ENCODE assay signal across 8 mouse cellular contexts in genomic region chr5:90383080-90383479, GRCm38 (mm10). TPM values are rescaled to one million over a fixed set of nuclear protein-coding genes. Genes with fewer than 3 reads are reported as not detected.
A peak's percentile ranks its signal among the peaks of the same experiment; 100 is the strongest.
DNase-seq lines count a peak whose midpoint lies in the region; ATAC-seq and TF ChIP-seq lines count a peak whose summit lies in the region.

No protein-coding gene starts in this region.

- no peak overlapping the region for H3K9ac ChIP-seq in midbrain, embryonic 16.5 days (ENCODE audit: low read depth, low read length)
- no peak overlapping the region for H3K9ac ChIP-seq in hindbrain, embryonic 16.5 days (ENCODE audit: low read depth, low read length)

- intact Hi-C loops in left cerebral cortex, adult 2 months (cut with DNase I): no loop called here
- intact Hi-C loops in left cerebral cortex, postnatal 4 days (cut with DNase I): no loop called here
- intact Hi-C loops in heart, postnatal 10 days (cut with DNase I): no loop called here

- no peak overlapping the region for H3K4me3 ChIP-seq in left cerebral cortex, adult 2 months
- H3K4me3 ChIP-seq in midbrain, embryonic 16.5 days (ENCODE audit: low read depth, low read length): no peak overlapping the region
- H3K4me3 ChIP-seq in hindbrain, embryonic 16.5 days (ENCODE audit: low read length): no peak overlapping the region

- H3K27ac ChIP-seq in left cerebral cortex, adult 2 months: no peak overlapping the region
- no peak overlapping the region for H3K27ac ChIP-seq in midbrain, embryonic 16.5 days (ENCODE audit: low read length)
- no peak overlapping the region for H3K27ac ChIP-seq in hindbrain, embryonic 16.5 days (ENCODE audit: low read depth, low read length)

- no peak for DNase-seq in left cerebral cortex, adult 2 months (ENCODE audit: extremely low spot score in 1 of 2, low spot score in 2 of 2)
- DNase-seq in left cerebral cortex, postnatal 4 days: no peak
- DNase-seq in T-cell, adult 2 months (ENCODE audit: low spot score): peak; percentile 38
- peak; percentile 54 to 61 for DNase-seq in kidney, postnatal 36 days
- peak; percentile 45 for DNase-seq in thymus, postnatal 0 days (ENCODE audit: low spot score)
- DNase-seq in heart, postnatal 10 days: no peak

- peak; percentile 41 for TF ChIP-seq CTCF in left cerebral cortex, adult 2 months (IDR thresholded peaks at IDR 0.05)

- H3K4me2 ChIP-seq in midbrain, embryonic 16.5 days (ENCODE audit: low read length): no peak overlapping the region
- H3K4me2 ChIP-seq in hindbrain, embryonic 16.5 days (ENCODE audit: low read length): no peak overlapping the region

- H3K9me3 ChIP-seq in midbrain, embryonic 16.5 days (replicated peaks; ENCODE audit: control insufficient read depth, low read length, poor library complexity, severe bottlenecking): no peaks in the 10 kb centered on the region
- no peaks in the 10 kb centered on the region for H3K9me3 ChIP-seq in hindbrain, embryonic 16.5 days (ENCODE audit: control insufficient read depth, low read length)

- 64% methylated on average over 1 of the region's 1 CpGs for WGBS in midbrain, embryonic 16.5 days
- 56% methylated on average over 1 of the region's 1 CpGs for WGBS in hindbrain, embryonic 16.5 days

- H3K4me1 ChIP-seq in midbrain, embryonic 16.5 days (ENCODE audit: control insufficient read depth, insufficient read depth, low read length): no peaks in the 10 kb centered on the region
- H3K4me1 ChIP-seq in hindbrain, embryonic 16.5 days (ENCODE audit: control insufficient read depth, insufficient read depth, low read depth, low read length): no peaks in the 10 kb centered on the region

- no peaks in the 10 kb centered on the region for H3K27me3 ChIP-seq in midbrain, embryonic 16.5 days (ENCODE audit: control insufficient read depth, insufficient read depth, low read depth, low read length)
- H3K27me3 ChIP-seq in hindbrain, embryonic 16.5 days (replicated peaks; ENCODE audit: control insufficient read depth, insufficient read depth, low read length): no peaks in the 10 kb centered on the region

- no peaks in the 10 kb centered on the region for H3K36me3 ChIP-seq in midbrain, embryonic 16.5 days (ENCODE audit: control insufficient read depth, insufficient read depth, low read length)
- H3K36me3 ChIP-seq in hindbrain, embryonic 16.5 days (ENCODE audit: control insufficient read depth, insufficient read depth, low read length): no peaks in the 10 kb centered on the region

- no peak for ATAC-seq in midbrain, embryonic 16.5 days
- ATAC-seq in hindbrain, embryonic 16.5 days: no peak

RNA-seq across cellular contexts. Expression of gene Gm9958, which starts 16.1 kb away (rescaled TPM):
- total RNA-seq in left cerebral cortex, adult 2 months (2021): 1 to 10 TPM; 1.1 to 1.6 TPM
- total RNA-seq in left cerebral cortex, postnatal 4 days (2021): 1 to 10 TPM; 1.6 to 1.9 TPM
- polyA plus RNA-seq in thymus, postnatal 0 days (2015; fragmentation: Nextera tagmentation; extraction: Ambion mirVana): 6.7 and 7.2 TPM in 2 replicates
- polyA plus RNA-seq in midbrain, embryonic 16.5 days (2015; fragmentation: Nextera tagmentation; extraction: Ambion mirVana): 4.8 and 5.4 TPM in 2 replicates
- 1 to 10 TPM in 1 of 2 experiments, under 1 TPM in 1; 0.86 to 1.5 TPM for total RNA-seq in heart, postnatal 10 days (2021)
- 3.3 and 3.7 TPM in 2 replicates for polyA plus RNA-seq in hindbrain, embryonic 16.5 days (2015; fragmentation: Nextera tagmentation; extraction: Ambion mirVana)

RNA-seq across cellular contexts. Expression of gene Ankrd17, which starts 16.7 kb away (rescaled TPM):
- 100 to 1,000 TPM; 124 TPM for total RNA-seq in left cerebral cortex, adult 2 months (2021)
- 100 to 1,000 TPM; 119 to 122 TPM for total RNA-seq in left cerebral cortex, postnatal 4 days (2021)
- polyA plus RNA-seq in thymus, postnatal 0 days (2015; fragmentation: Nextera tagmentation; extraction: Ambion mirVana): 19.0 and 26.4 TPM in 2 replicates
- polyA plus RNA-seq in midbrain, embryonic 16.5 days (2015; fragmentation: Nextera tagmentation; extraction: Ambion mirVana): 28.4 and 33.1 TPM in 2 replicates
- 10 to 100 TPM; 82.1 to 82.4 TPM for total RNA-seq in heart, postnatal 10 days (2021)
- 26.5 and 27.3 TPM in 2 replicates for polyA plus RNA-seq in hindbrain, embryonic 16.5 days (2015; fragmentation: Nextera tagmentation; extraction: Ambion mirVana)

Comparison
In these comparisons a context has a peak if more than half of its experiments do, and no peak if none do; other contexts are left out.
1. DNase-seq: peak in T-cell, adult 2 months (single experiment), kidney, postnatal 36 days (2 of 2) and thymus, postnatal 0 days (single experiment); none in left cerebral cortex, adult 2 months (0 of 2), left cerebral cortex, postnatal 4 days (single experiment) and heart, postnatal 10 days (0 of 2).